Mouse (Mus musculus) spleen, adult 10 weeks (tissue): ENCODE measurements around the gene Rab4b. TPM values are rescaled to one million over a fixed set of nuclear protein-coding genes. Genes with fewer than 3 reads are reported as not detected.

Experiments used
- polyA plus RNA-seq: library from polyadenylated mRNA; stranded (reverse); fragments of 350-450 nt; fragmentation: Illumina TruSeq; extraction: RNeasy Lipid Tissue Mini Kit (QIAGEN cat#74804); gene quantifications from one replicate; pipeline ENCODE4 v1.2.3, GENCODE M21; 2015; ENCODE audit warnings: low replicate concordance; ENCODE audit not compliant: insufficient read depth

The Rab4b gene
- polyA plus RNA-seq, result 46.8 TPM

GRCm38 (mm10) chr7:27178324-27179216, at the start of gene Rab4b:
TSS of gene Rab4b (minus strand) at chr7:27178896.

GRCm38 (mm10) chr7:27228281-27228821, 49.7 kb upstream of the Rab4b start, which contains the start of gene Itpkc:
TSS of gene Itpkc (minus strand) at chr7:27228661.

GRCm38 (mm10) chr7:27195681-27196611, 17.2 kb upstream of the Rab4b start, which contains the start of the genes BC024978 and Snrpa:
TSS of gene BC024978 (plus strand) at chr7:27195781.
TSS of gene Snrpa (minus strand) at chr7:27196271.

GRCm38 (mm10) chr7:27180837-27181695, 2.4 kb upstream of the Rab4b start, which contains the start of the genes Gm21983 and Mia:
TSS of gene Gm21983 (minus strand) at chr7:27181086.
TSS of gene Mia (minus strand) at chr7:27181157.

GRCm38 (mm10) chr7:27166614-27167474, 11.9 kb downstream of the Rab4b start, which contains the start of gene Egln2:
TSS of gene Egln2 (minus strand) at chr7:27166802.

GRCm38 (mm10) chr7:27153205-27153764, 25.4 kb downstream of the Rab4b start, which contains the start of gene Cyp2t4:
TSS of gene Cyp2t4 (plus strand) at chr7:27153714.

GRCm38 (mm10) chr7:27119676-27120075, 59.0 kb downstream of the Rab4b start, which contains the start of gene Cyp2f2:
TSS of gene Cyp2f2 (plus strand) at chr7:27119909.

Other genes with a start within 250 kb of the Rab4b start
- gene Cyp2a22, start 239.5 kb downstream of the Rab4b start, polyA plus RNA-seq, result not detected
- gene Cyp2a12, start 149.8 kb downstream of the Rab4b start, polyA plus RNA-seq, result not detected
- gene Cyp2f2, start 59.0 kb downstream of the Rab4b start, polyA plus RNA-seq, result not detected
- gene Cyp2t4, start 25.2 kb downstream of the Rab4b start, polyA plus RNA-seq, result not detected
- gene Egln2, start 12.1 kb downstream of the Rab4b start, polyA plus RNA-seq, result 32.2 TPM
- not detected for gene Gm21983, start 2.2 kb upstream of the Rab4b start, polyA plus RNA-seq
- not detected for gene Mia, start 2.3 kb upstream of the Rab4b start, polyA plus RNA-seq
- gene BC024978, start 16.9 kb upstream of the Rab4b start, polyA plus RNA-seq, result 8.4 TPM
- 50.0 TPM for gene Snrpa, start 17.4 kb upstream of the Rab4b start, polyA plus RNA-seq
- 4.7 TPM for gene Itpkc, start 49.8 kb upstream of the Rab4b start, polyA plus RNA-seq
- 7.5 TPM for gene Coq8b, start 54.1 kb upstream of the Rab4b start, polyA plus RNA-seq
- 0.77 TPM for gene Numbl, start 79.5 kb upstream of the Rab4b start, polyA plus RNA-seq
- gene Ltbp4, start 158.8 kb upstream of the Rab4b start, polyA plus RNA-seq, result 11.5 TPM
- gene Shkbp1, start 177.1 kb upstream of the Rab4b start, polyA plus RNA-seq, result 26.2 TPM
- gene Gm20479, start 178.5 kb upstream of the Rab4b start, polyA plus RNA-seq, result 19.3 TPM